Mouse (Mus musculus) testis, adult 2 months (tissue): ENCODE results near the gene Foxj2.

Experiments used
- CTCF ChIP-seq: fragments of 200-500 bp; IDR thresholded peaks from 2 replicates; pipeline ENCODE4 v1.5.1; 2012; ENCODE audit warnings: low read depth, mild to moderate bottlenecking, inconsistent platforms, low read length, moderate library complexity; ENCODE audit not compliant: control insufficient read depth, insufficient read depth, insufficient replicate concordance
- POLR2A ChIP-seq: fragments of 200-500 bp; IDR thresholded peaks from 2 replicates; pipeline ENCODE4 v1.6.1; 2012; ENCODE audit warnings: low read depth, mild to moderate bottlenecking, inconsistent platforms, low read length, moderate library complexity; ENCODE audit not compliant: control insufficient read depth

DNA sequence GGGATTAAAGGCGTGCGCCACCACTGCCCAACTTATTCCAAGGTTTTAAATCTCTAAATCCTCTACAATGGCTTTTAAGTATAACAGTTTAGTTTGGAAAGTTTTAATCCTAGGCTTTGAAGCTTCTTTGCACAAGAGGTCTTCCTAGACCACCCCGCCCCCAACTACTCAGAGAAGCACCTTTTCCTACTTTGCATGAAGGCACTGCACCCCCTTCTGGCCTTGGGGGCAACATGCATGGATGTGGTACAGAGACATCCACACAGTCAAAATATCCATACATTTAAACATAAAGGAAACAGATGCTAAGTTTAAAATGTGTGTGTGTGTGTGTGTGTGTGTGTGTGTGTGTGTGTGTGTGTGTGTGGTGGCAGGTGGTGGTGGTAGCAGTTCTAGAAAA lies 34.8 kb upstream of the Foxj2 start:
- TF ChIP-seq POLR2A (no peak), CTCF (no peak)
